Mouse (Mus musculus) CD8-positive naive resting alpha-beta T cell, adult 2 months (primary cell): Measurements from ENCODE around the gene Tmco1.
A peak's percentile ranks its signal among the peaks of the same experiment; 100 is the strongest.

ENCODE experiments used
- DNase-seq, 2 experiments: peaks; one replicate each; pipeline ENCODE4 v3.0.0; 2022; ENCODE audit warnings: low read depth in 2 of 2, low spot score in 2 of 2

Tmco1 gene

GRCm38 (mm10) chr1:167368513-167368912, 60.3 kb downstream of the Tmco1 start:
- DNase-seq = no peak

- DNase-seq = peak; percentile 75 to 89
Measured at GRCm38 (mm10) chr1:167369905-167370304, 61.7 kb downstream of the Tmco1 start.

- no peak for DNase-seq
Measured at GRCm38 (mm10) chr1:167372739-167373138, 64.6 kb downstream of the Tmco1 start.

GRCm38 (mm10) chr1:167374003-167374784, 66.0 kb downstream of the Tmco1 start:
- peak in 1 of 2 experiments; percentile 18 for DNase-seq

GRCm38 (mm10) chr1:167374942-167375341, 66.8 kb downstream of the Tmco1 start:
- no peak for DNase-seq

GRCm38 (mm10) chr1:167378019-167378418, 69.8 kb downstream of the Tmco1 start:
- DNase-seq = no peak

- no peak for DNase-seq
Measured at GRCm38 (mm10) chr1:167379751-167380150, 71.6 kb downstream of the Tmco1 start.

GRCm38 (mm10) chr1:167380223-167380622, 72.0 kb downstream of the Tmco1 start:
- no peak for DNase-seq

- no peak for DNase-seq
Measured at GRCm38 (mm10) chr1:167381050-167382015, 73.2 kb downstream of the Tmco1 start.

GRCm38 (mm10) chr1:167382316-167382715, 74.1 kb downstream of the Tmco1 start:
- no peak for DNase-seq

- no peak for DNase-seq
Measured at GRCm38 (mm10) chr1:167382763-167383162, 74.6 kb downstream of the Tmco1 start.

- no peak for DNase-seq
Measured at GRCm38 (mm10) chr1:167383178-167383577, 75.0 kb downstream of the Tmco1 start.
